Mouse (Mus musculus) ES-Bruce4 (cell line): ENCODE results near the gene Hectd4.

Source experiments
- CTCF ChIP-seq: IDR thresholded peaks from one replicate; pipeline ENCODE4 v1.8.1; 2011; ENCODE audit warnings: low read depth, low read length
- EP300 ChIP-seq: IDR thresholded peaks from 2 replicates; pipeline ENCODE4 v1.6.1; 2011; ENCODE audit warnings: low read depth, low read length; ENCODE audit not compliant: insufficient read depth

DNA sequence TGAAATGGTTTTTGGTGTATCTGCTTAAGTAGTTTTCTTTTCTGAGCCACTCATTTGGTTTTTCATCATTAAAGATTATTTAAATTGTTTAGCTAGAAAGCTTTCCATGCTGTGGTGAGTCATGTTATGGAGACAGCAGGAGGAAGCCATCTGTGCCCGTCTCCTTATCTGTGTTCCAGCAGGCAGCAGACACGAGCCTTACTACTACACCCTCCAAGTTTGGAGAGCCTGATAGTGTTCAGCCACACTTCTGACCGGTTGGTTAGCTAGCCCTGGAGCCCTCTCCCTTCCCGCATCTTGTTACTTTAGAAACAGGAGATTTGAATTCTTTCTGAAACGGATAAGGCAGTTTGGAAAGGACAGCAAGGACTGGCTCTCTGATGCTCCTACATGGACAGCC, 16.2 kb downstream of the Hectd4 start:
- TF ChIP-seq EP300 = no peak
- no peak for TF ChIP-seq CTCF
